Mouse (Mus musculus): ENCODE data around the gene Cpsf2. TPM values are rescaled to one million over a fixed set of nuclear protein-coding genes. Genes with fewer than 3 reads are reported as not detected.
A peak's percentile ranks its signal among the peaks of the same experiment; 100 is the strongest.

Gene Cpsf2
- polyA plus RNA-seq, 1 experiment from 2014 or later: 33.7 TPM

DNA sequence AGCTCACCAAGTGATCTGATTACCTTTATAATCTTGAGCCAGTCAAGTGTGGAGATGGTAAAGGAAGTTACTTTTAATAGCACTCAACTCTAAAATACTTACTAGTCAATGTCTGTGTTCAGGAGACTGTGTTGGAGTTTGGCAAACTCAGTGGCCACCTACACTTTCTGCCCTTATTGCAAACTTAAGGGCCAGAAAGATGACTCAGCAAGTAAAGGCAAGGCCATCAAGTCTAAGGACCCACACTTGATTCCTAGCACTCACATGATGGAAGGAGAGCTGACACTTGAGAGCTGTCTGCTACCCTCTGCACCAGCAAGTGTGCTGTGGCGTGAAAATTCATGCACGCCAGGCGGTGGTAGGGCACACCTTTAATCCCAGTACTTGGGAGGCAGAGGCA lies 3.6 kb upstream of the Cpsf2 start:
- Histone ChIP-seq H3K9me3 (replicated peaks) (no peaks in the 10 kb centered on the region), H3K27ac (no peak overlapping the region), H3K36me3 (peaks cover 45% of the 10 kb centered on the region), H3K4me1 (peaks cover 15% of the 10 kb centered on the region), H3K27me3 (ENCODE audit: low read depth, poor library complexity, severe bottlenecking) (no peaks in the 10 kb centered on the region), H3K4me3 (no peak overlapping the region)
- no peak for DNase-seq (ENCODE audit: low spot score)
- WGBS: 96% methylated on average over 3 of the region's 3 CpGs

DNA sequence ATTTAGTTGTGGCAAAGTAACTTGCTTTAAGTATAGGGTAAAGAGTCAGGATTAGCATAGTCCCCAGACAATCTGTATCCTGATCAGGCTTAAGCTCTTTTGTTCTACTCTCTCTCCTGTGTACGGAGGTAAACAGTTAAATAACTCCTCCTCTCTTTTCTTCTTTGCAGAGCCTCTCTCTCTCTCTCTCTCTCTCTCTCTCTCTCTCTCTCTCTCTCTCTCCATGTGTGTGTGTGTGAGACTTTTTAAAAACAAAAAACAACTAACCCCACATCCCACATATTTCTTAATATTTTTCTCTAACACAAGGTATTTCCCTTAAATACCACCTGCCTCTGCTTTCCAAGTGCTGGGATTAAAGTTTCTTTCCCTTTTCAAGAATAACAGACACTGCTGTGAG lies 1.2 kb upstream of the Cpsf2 start:
- H3K9me3 ChIP-seq (replicated peaks): no peaks in the 10 kb centered on the region
- H3K4me3 ChIP-seq: peak overlapping the region; percentile 98
- no peaks in the 10 kb centered on the region for H3K27me3 ChIP-seq (ENCODE audit: low read depth, poor library complexity, severe bottlenecking)
- H3K4me1 ChIP-seq: peaks cover 19% of the 10 kb centered on the region
- DNase-seq (ENCODE audit: low spot score): no peak
- WGBS: 30% methylated on average over 1 of the region's 1 CpGs
- H3K27ac ChIP-seq: peak overlapping the region; percentile 98; the same call in 1 of the 2 replicates
- H3K36me3 ChIP-seq: peaks cover 24% of the 10 kb centered on the region

DNA sequence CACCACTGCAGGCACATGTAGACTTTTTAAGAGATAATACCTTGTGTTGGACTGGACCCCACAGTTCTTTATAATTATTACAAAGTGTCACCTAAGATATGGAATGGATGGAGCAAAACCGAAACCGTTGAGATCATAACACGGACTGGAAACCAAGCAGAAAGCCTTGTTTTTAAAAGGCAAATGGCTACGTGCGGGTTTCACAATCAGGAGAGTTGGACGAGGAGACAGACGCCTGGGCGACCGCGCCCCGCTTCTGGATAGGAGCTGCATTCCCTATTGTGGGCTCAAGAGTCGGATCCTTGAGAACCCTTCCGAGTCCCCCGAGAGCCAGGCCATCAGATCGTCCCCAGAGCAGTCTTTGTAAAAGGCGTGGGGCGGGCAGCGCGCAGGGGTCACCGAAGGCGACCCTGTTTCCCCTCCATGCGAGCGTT lies 604 bp upstream of the Cpsf2 start:
- under 1% methylated on average over 23 of the region's 23 CpGs for WGBS
- H3K4me1 ChIP-seq: peaks cover 19% of the 10 kb centered on the region
- no peaks in the 10 kb centered on the region for H3K9me3 ChIP-seq (replicated peaks)
- DNase-seq (ENCODE audit: low spot score): no peak
- peaks cover 26% of the 10 kb centered on the region for H3K36me3 ChIP-seq
- H3K27me3 ChIP-seq (ENCODE audit: low read depth, poor library complexity, severe bottlenecking): no peaks in the 10 kb centered on the region
- H3K27ac ChIP-seq: peak overlapping the region; percentile 98
- peak overlapping the region; percentile 98 for H3K4me3 ChIP-seq

DNA sequence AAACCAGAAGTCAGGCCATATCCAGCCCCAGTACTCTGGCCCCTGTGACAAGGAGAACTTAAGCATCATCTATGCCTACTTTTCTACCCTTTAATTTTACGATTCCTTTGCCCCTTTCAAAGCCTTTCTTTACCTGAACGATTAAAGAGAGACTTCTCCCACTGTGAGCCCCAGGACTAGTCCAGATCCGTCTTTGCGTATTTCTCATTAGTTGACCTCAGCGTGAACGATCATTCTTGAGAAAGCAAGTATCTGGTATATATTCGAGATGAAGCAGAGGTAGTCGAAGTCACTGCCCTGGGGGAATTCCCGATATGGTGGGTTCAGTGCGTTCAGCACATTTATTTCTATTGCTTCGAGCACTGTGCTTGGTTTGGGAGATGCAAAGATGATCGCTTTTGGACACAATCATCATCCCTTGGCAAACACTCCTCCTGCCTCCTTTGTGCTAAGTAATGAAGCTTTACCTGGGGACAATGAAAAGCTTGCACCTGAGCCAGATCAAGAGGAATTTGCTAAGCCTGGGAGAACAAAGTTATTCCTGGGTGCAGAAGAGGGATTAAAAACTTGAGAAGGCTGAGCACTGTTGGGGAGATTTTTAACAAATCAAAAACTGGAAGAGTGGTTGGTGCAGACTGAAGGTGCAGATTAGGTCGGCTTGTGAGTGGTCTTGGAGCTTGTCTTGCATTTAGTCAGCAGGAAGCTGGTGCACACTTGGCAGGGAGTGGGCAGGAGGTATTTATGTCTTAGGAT lies 1.0 kb downstream of the Cpsf2 start:
- Histone ChIP-seq H3K4me1 (peaks cover 19% of the 10 kb centered on the region), H3K27me3 (ENCODE audit: low read depth, poor library complexity, severe bottlenecking) (no peaks in the 10 kb centered on the region), H3K27ac (peak overlapping the region; percentile 98), H3K36me3 (peaks cover 32% of the 10 kb centered on the region), H3K9me3 (replicated peaks) (no peaks in the 10 kb centered on the region), H3K4me3 (peak overlapping the region; percentile 98)
- DNase-seq (ENCODE audit: low spot score): no peak
- WGBS: 32% methylated on average over 13 of the region's 13 CpGs

DNA sequence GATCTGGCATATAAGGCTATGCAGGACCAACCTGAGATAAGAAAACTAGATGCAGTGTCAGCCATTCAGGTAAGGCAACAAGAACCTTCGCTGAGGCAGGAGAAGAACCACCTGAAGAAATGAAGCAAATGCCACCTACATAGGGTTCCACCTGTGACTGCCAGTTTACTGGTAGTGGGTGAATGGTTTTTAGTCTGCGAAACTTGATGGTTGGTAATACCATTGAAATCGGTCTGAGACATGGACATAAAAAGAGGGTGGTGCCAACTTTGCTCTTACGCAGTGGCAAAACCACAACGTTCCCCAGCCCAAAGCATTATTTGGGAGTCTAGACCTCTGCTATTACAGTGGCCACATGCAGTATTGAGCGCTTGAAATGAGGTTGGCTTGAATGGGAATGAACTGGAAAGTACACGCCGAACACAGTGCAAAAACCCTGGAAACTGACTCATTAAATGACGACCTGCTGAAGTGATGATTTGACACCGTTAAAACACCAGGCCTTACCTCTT lies 1.7 kb downstream of the Cpsf2 start:
- Histone ChIP-seq H3K36me3 (peaks cover 31% of the 10 kb centered on the region), H3K27me3 (ENCODE audit: low read depth, poor library complexity, severe bottlenecking) (no peaks in the 10 kb centered on the region), H3K4me3 (peak overlapping the region; percentile 98), H3K27ac (no peak overlapping the region), H3K4me1 (peaks cover 19% of the 10 kb centered on the region), H3K9me3 (replicated peaks) (no peaks in the 10 kb centered on the region)
- DNase-seq (ENCODE audit: low spot score): no peak
- WGBS: 94% methylated on average over 10 of the region's 10 CpGs

DNA sequence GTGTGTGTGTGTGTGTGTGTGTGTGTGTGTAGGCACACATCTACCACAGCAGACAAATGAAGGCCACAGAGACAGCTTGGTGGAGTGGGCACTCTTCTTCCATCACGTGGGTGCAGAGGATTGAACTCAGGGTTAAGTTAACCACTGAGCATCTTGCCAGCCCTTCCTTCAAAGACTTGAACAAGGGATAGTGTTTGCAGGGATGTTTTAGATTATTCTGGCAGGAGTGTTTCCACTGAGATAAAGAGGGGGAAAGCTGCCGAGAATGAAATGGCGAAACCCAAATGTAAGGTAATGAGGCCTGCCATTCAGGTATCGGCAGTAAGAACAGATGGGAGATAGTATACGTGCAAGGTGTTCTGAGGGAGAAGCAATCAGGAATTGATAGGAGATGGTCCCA lies 2.4 kb downstream of the Cpsf2 start:
- H3K36me3 ChIP-seq: peaks cover 33% of the 10 kb centered on the region
- H3K9me3 ChIP-seq (replicated peaks): no peaks in the 10 kb centered on the region
- H3K27me3 ChIP-seq (ENCODE audit: low read depth, poor library complexity, severe bottlenecking): no peaks in the 10 kb centered on the region
- no peak overlapping the region for H3K4me3 ChIP-seq
- DNase-seq (ENCODE audit: low spot score): no peak
- peaks cover 19% of the 10 kb centered on the region for H3K4me1 ChIP-seq
- H3K27ac ChIP-seq: no peak overlapping the region
- WGBS: 84% methylated on average over 5 of the region's 5 CpGs

DNA sequence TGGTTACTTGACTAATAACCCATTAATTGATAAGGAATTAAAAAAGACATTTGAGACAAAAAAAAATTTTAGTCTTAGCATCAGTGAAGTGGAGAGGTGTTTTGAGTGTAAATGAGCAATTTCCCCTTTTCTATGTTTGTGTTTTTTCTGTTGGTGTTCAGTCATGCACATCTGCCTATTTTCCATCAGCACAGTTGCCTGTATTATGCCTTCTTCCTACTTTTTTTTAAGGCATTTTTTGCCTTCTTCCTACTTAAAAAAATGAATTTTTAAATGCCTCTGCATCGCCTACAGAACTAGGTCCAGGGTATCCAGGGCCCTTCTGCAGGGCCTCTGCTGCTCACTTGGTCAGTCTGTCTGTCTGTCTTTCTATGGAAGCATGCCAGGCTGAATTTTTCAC lies 2.8 kb downstream of the Cpsf2 start:
- H3K9me3 ChIP-seq (replicated peaks): no peaks in the 10 kb centered on the region
- H3K27me3 ChIP-seq (ENCODE audit: low read depth, poor library complexity, severe bottlenecking): no peaks in the 10 kb centered on the region
- no peak overlapping the region for H3K4me3 ChIP-seq
- H3K27ac ChIP-seq: no peak overlapping the region
- WGBS: 88% methylated on average over 1 of the region's 1 CpGs
- peaks cover 33% of the 10 kb centered on the region for H3K36me3 ChIP-seq
- H3K4me1 ChIP-seq: peaks cover 19% of the 10 kb centered on the region
- DNase-seq (ENCODE audit: low spot score): no peak

DNA sequence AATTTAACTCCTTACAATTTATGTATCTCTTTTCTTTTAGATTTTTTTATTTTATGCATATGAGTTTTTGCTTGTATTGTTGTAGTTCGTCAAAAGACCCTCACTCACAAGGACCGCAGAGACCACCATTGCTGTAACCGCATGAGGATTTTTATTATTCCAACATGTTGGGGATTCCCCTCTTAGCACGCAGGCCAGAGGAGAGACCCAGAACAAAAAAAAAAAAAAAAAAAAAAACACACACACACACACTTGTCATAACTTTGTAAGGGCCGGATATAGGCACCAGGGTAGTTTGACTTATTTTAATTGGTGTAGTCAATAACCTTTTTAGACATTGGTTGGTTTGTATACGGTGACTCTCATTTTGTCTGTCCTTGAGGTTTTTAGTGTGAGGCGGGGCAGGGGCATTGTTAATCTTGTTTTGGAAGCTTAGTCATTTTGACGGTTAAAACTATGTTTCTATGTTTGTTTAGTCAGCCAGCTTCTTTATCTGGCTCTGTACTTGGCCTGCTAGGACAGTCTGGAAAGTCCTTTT lies 3.5 kb downstream of the Cpsf2 start:
- 96% methylated on average over 8 of the region's 8 CpGs for WGBS
- peaks cover 19% of the 10 kb centered on the region for H3K4me1 ChIP-seq
- peaks cover 38% of the 10 kb centered on the region for H3K36me3 ChIP-seq
- no peaks in the 10 kb centered on the region for H3K27me3 ChIP-seq (ENCODE audit: low read depth, poor library complexity, severe bottlenecking)
- H3K9me3 ChIP-seq (replicated peaks): no peaks in the 10 kb centered on the region
- H3K27ac ChIP-seq: no peak overlapping the region
- no peak for DNase-seq (ENCODE audit: low spot score)
- no peak overlapping the region for H3K4me3 ChIP-seq

DNA sequence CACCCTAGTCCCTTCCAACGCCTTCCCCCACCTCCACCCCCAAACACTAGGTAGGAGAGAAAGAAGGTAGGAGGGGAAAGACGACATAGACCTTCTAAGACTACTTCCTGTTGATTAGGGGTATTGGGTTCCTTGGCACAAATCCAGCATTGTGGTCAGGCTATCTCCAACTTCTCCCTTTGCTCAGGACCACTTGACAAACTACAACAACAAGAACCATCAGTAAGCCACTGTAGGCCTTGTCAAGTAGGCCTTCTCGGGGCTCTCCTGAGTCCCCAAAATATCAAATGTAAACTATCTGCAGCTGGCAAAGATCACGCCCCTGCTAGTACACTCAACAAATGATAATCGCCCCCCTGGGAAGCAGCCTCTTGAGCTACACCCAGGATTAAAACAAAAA lies 4.5 kb downstream of the Cpsf2 start:
- H3K27me3 ChIP-seq (ENCODE audit: low read depth, poor library complexity, severe bottlenecking): no peaks in the 10 kb centered on the region
- peaks cover 12% of the 10 kb centered on the region for H3K4me1 ChIP-seq
- no peak for DNase-seq (ENCODE audit: low spot score)
- no peaks in the 10 kb centered on the region for H3K9me3 ChIP-seq (replicated peaks)
- 85% methylated on average over 5 of the region's 5 CpGs for WGBS
- H3K4me3 ChIP-seq: no peak overlapping the region
- no peak overlapping the region for H3K27ac ChIP-seq
- peaks cover 47% of the 10 kb centered on the region for H3K36me3 ChIP-seq

DNA sequence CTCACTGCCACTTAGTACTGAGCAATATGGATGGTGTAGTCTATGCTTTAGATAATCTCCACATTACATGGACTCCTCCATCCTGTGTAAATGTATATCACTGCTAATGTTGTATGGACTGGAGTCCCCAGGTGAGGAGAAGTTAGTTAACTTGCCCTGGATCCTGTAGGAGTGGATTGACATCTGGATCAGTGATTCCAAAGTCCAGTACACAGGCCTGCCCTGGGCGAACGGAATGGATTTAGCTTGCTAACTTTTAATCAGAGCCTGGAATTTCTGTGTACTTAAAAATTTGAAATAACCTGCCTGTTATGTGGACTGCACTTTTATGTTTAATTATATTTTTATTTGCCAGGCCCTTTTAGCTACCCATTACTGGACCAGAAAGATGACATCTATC lies 5.8 kb downstream of the Cpsf2 start:
- Histone ChIP-seq H3K4me1 (peaks cover 11% of the 10 kb centered on the region), H3K27ac (no peak overlapping the region), H3K36me3 (peaks cover 56% of the 10 kb centered on the region), H3K4me3 (no peak overlapping the region), H3K27me3 (ENCODE audit: low read depth, poor library complexity, severe bottlenecking) (no peaks in the 10 kb centered on the region), H3K9me3 (replicated peaks) (no peaks in the 10 kb centered on the region)
- DNase-seq (ENCODE audit: low spot score): no peak
- 95% methylated on average over 2 of the region's 2 CpGs for WGBS

DNA sequence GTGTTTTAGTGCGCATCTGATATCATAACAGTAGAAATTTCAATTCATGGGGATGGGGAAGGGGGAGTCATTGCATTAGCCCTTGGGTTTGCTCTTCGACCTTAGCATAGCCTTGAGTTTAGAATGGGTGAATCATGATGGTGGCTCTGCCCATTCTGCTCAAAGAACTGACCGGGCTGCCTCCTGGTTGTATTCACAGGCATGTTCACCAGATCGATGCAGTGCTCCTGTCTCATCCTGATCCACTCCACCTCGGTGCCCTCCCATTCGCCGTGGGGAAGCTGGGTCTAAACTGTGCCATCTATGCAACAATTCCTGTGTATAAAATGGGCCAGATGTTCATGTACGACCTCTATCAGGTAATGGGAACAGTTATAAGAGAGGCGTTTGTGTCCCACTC lies 7.2 kb downstream of the Cpsf2 start:
- 94% methylated on average over 9 of the region's 9 CpGs for WGBS
- H3K27me3 ChIP-seq (ENCODE audit: low read depth, poor library complexity, severe bottlenecking): no peaks in the 10 kb centered on the region
- no peak overlapping the region for H3K27ac ChIP-seq
- H3K36me3 ChIP-seq: peaks cover 69% of the 10 kb centered on the region
- no peak overlapping the region for H3K4me3 ChIP-seq
- H3K4me1 ChIP-seq: no peaks in the 10 kb centered on the region
- no peak for DNase-seq (ENCODE audit: low spot score)
- H3K9me3 ChIP-seq (replicated peaks): no peaks in the 10 kb centered on the region

DNA sequence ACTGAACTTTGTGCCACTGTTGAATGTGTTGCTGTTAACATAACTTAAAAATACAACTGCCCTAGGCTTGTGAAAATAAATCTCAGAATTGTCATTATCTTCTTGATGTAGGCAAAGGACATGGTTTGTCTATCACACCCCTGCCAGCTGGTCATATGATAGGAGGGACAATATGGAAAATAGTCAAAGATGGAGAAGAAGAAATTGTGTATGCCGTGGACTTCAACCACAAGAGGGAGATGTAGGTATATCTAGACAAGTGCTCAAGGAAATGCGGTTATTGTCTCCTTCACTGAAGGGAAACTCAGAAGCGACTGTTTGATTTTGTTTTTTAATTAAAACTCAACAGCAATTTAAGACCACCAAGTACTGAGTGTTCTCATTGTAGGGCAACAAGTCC lies 9.3 kb downstream of the Cpsf2 start:
- no peaks in the 10 kb centered on the region for H3K9me3 ChIP-seq (replicated peaks)
- no peak overlapping the region for H3K27ac ChIP-seq
- H3K36me3 ChIP-seq: peaks cover 84% of the 10 kb centered on the region
- H3K27me3 ChIP-seq (ENCODE audit: low read depth, poor library complexity, severe bottlenecking): no peaks in the 10 kb centered on the region
- WGBS: 86% methylated on average over 3 of the region's 3 CpGs
- no peak for DNase-seq (ENCODE audit: low spot score)
- H3K4me3 ChIP-seq: no peak overlapping the region
- H3K4me1 ChIP-seq: no peaks in the 10 kb centered on the region

DNA sequence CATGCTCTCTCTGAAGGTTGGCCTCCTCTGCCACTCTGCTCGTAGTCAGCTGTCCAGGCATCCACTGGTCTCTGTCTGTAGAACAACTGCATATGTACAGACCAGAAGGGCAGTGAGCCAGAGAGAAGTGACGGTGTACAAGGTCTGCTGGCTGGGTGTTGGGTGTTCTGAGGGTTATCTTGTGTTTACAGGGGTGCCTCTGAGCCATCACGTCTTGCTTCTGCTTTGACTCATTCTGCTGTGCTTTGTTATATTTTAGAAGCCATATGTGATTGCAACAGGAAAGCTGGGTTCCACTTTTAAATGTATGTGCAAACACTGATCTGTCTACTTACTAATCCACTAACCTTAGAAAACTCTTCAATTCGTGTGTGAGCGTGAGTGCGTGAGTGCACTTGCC lies 11.9 kb downstream of the Cpsf2 start:
- WGBS: 87% methylated on average over 6 of the region's 6 CpGs

More for the DNA sequence above, 11.9 kb downstream of the Cpsf2 start:
- Histone ChIP-seq H3K36me3 (peaks cover 94% of the 10 kb centered on the region), H3K27me3 (ENCODE audit: low read depth, poor library complexity, severe bottlenecking) (no peaks in the 10 kb centered on the region), H3K9me3 (replicated peaks) (no peaks in the 10 kb centered on the region), H3K4me3 (no peak overlapping the region), H3K27ac (no peak overlapping the region), H3K4me1 (no peaks in the 10 kb centered on the region)
- no peak for DNase-seq (ENCODE audit: low spot score)

All from limb, embryonic 10.5 days (tissue).